Mouse (Mus musculus) bone marrow, adult 2 months (tissue): ENCODE measurements around the gene Serp2.

Experiments used
- CTCF ChIP-seq: fragments of 200-500 bp; IDR thresholded peaks from 2 replicates; pipeline ENCODE4 v1.5.1; 2011; ENCODE audit warnings: low read length, control low read depth; ENCODE audit not compliant: control insufficient read depth, insufficient read depth
- POLR2A ChIP-seq: fragments of 200-500 bp; IDR thresholded peaks from 2 replicates; pipeline ENCODE4 v1.6.1; 2011; ENCODE audit warnings: low read depth, mild to moderate bottlenecking, control low read depth, low read length, borderline replicate concordance; ENCODE audit not compliant: control insufficient read depth

DNA sequence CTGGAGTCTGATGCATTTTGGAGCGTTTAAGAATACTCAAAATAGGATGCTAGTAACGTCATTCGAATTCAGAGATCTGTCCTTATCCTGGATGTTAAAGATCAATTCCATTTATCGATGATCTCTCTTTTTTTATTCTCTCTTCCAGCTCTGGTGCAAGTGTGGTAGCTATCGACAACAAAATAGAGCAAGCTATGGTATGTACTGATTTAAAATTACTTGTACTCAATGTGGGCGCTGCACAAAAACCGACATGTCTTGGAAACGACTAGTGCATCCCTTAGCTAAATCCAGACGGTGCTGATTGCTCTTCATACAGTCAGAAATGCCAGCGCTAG lies 51.6 kb downstream of the Serp2 start:
- TF ChIP-seq POLR2A: no peak
- TF ChIP-seq CTCF: no peak
